Mouse (Mus musculus) brain, adult 10 weeks (tissue): ENCODE measurements around the gene Ckap2l. TPM values are rescaled to one million over a fixed set of nuclear protein-coding genes. Genes with fewer than 3 reads are reported as not detected.

Source experiments
- polyA plus RNA-seq: library from polyadenylated mRNA; stranded (reverse); fragments of 350-450 nt; fragmentation: Illumina TruSeq; extraction: RNeasy Lipid Tissue Mini Kit (QIAGEN cat#74804); gene quantifications from one replicate; pipeline ENCODE4 v1.2.3, GENCODE M21; 2015; ENCODE audit warnings: low read depth, low replicate concordance

Gene Ckap2l
- 0.54 TPM for polyA plus RNA-seq

DNA sequence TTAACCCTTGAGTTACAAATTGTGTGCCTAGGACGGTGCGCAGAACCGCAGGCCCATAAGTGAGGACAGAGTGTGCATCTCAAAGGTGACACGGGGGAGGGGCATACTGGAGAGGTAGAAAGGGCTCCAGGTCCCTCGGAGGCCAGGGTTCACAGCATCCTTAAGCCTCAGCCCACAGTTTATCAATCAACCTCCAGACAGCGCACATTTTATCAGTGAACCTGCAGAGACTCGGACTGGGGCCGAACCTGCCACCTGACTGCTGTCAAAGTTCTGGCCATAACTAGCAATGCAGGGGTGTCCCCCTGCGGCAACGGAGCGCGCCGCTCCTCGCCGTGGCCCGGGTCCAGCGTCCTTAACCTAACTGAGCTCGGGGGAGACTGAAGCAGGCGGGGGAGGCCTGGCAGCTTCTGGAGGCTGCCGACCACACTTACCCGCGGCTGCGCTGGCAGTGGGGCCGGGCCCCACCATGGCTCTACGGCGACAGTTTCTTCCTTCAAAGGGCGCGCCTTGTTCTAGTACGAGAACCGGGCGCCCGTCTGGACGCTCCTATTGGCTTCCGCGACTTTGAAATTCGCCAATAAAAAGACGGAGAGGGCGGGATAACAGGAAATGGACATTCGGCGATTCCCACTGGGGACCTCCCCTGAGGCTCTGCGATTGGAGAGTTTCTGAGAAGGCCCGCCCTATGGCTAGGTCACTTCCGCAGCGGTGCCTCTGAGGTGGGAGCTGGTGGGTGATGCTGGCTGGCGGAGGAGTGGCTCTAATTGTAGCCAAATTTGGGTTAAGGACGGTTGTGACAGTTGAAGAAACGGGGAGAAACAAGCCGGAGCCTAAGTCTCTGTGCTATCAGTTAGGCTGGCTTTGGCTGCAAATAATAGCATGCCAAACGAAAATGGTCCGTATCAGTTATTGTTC is at the start of gene Ckap2l:
Gene Ckap2l, minus strand, starts transcription at position 542 of the 918 bp plus-strand sequence.

GRCm38 (mm10) chr2:129309836-129310235 is 12.8 kb upstream of the Ckap2l start, which contains the start of gene Il1a:
TSS of gene Il1a (minus strand) at chr2:129309972.

Other genes with a start within 250 kb of the Ckap2l start
- gene Vinac1, start 249.0 kb downstream of the Ckap2l start, polyA plus RNA-seq, result not detected
- 44.1 TPM for gene Ttl, start 231.3 kb downstream of the Ckap2l start, polyA plus RNA-seq
- 15.1 TPM for gene Polr1b, start 196.2 kb downstream of the Ckap2l start, polyA plus RNA-seq
- 15.6 TPM for gene Chchd5, start 167.5 kb downstream of the Ckap2l start, polyA plus RNA-seq
- 126 TPM for gene Slc20a1, start 98.4 kb downstream of the Ckap2l start, polyA plus RNA-seq
- gene Il1a, start 12.8 kb upstream of the Ckap2l start, polyA plus RNA-seq, result 0.74 TPM
- 0.46 TPM for gene Il1b, start 73.9 kb upstream of the Ckap2l start, polyA plus RNA-seq
- gene F830045P16Rik, start 239.4 kb upstream of the Ckap2l start, polyA plus RNA-seq, result not detected